Mouse (Mus musculus) lung, adult 2 months (tissue): ENCODE results near the gene Ptprn. TPM values are rescaled to one million over a fixed set of nuclear protein-coding genes. Genes with fewer than 3 reads are reported as not detected.

Experiments
- DNase-seq: peaks from one replicate; pipeline ENCODE4 v3.0.0; 2022
- H3K4me1 ChIP-seq: fragments of 200-500 bp; 2 replicates; pipeline ENCODE4 v1.6.1; 2011; ENCODE audit warnings: low read length; ENCODE audit not compliant: control insufficient read depth, insufficient read depth
- H3K4me3 ChIP-seq: fragments of 200-500 bp; replicated peaks from 2 replicates; pipeline ENCODE3; 2011; ENCODE audit warnings: low read depth, mild to moderate bottlenecking, control low read depth, low read length; ENCODE audit errors: extremely low read depth
- CTCF ChIP-seq: fragments of 200-500 bp; IDR thresholded peaks from 2 replicates; pipeline ENCODE4 v1.5.1; 2011; ENCODE audit warnings: mild to moderate bottlenecking, low read length, control low read depth; ENCODE audit not compliant: insufficient read depth
- POLR2A ChIP-seq: fragments of 200-500 bp; IDR thresholded peaks from 2 replicates; pipeline ENCODE4 v1.6.1; 2011; ENCODE audit warnings: low read depth, mild to moderate bottlenecking, control low read depth, low read length, borderline replicate concordance; ENCODE audit errors: extremely low read depth
- WGBS: fragments of 180-500 bp; shearing (Covaris S2); methylation state at CpG from one replicate; pipeline ENCODE4 v1.1.7; 2018; 5-methylcytosine and 5-hydroxymethylcytosine counted together
- polyA plus RNA-seq: library from polyadenylated mRNA; depleted of rRNA; stranded (reverse); fragments of >200 nt; gene quantifications from 2 replicates; pipeline ENCODE4 v1.2.3, GENCODE M21; 2012

Ptprn gene
- polyA plus RNA-seq, 1 experiment: 2.1 TPM

DNA sequence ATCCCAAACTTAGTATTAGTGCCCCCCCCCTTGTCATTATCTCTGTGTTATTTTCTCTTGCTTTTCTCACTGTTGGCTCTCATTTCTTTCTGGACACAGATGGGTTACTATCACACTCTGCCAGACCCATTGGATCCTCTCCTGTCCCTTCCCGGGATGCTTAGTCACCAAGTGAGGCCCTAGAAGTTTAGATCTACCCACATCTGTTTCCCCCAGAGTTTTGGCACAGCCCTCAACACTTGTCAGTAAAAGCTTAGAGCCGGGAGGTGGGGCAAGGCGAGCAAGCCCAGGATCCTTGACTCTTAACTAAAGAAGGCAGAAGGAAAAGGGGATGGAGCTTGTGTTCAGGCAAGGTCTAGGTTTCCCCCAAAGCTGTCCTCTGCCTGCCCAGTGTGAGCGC, 35.1 kb downstream of the Ptprn start:
- TF ChIP-seq CTCF (no peak), POLR2A (no peak)
- DNase-seq: no peak
- WGBS: 42% methylated on average over 4 of the region's 4 CpGs
- Histone ChIP-seq H3K4me3 (no peak overlapping the region), H3K4me1 (no peaks in the 10 kb centered on the region)

GRCm38 (mm10) chr1:75227653-75228052, 36.6 kb downstream of the Ptprn start:
- no peak for DNase-seq
- TF ChIP-seq CTCF (no peak), POLR2A (no peak)
- WGBS: 73% methylated on average over 1 of the region's 1 CpGs
- no peaks in the 10 kb centered on the region for H3K4me1 ChIP-seq
- H3K4me3 ChIP-seq: no peak overlapping the region

DNA sequence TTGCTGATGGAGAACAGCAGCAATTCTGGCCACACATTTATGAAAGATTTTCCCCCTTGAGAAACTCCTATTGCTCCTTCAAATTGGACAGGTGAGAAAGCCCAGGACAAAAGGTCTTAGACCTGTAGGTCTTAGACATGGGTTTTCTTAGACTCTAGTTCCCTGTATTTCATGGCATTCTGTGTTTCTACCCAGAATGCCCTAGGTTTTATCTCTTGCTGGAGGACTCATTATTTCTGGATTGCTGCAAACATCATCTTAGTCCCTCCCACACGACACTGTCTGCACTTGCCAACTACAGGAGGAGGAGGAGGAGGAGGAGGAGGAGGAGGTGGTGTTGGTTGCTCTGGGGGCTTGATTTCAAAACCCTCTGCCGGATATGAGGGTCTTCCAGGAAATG, 38.2 kb downstream of the Ptprn start:
- no peak overlapping the region for H3K4me3 ChIP-seq
- no peaks in the 10 kb centered on the region for H3K4me1 ChIP-seq
- no peak for DNase-seq
- 35% methylated on average over 2 of the region's 2 CpGs for WGBS
- TF ChIP-seq POLR2A (no peak), CTCF (no peak)

DNA sequence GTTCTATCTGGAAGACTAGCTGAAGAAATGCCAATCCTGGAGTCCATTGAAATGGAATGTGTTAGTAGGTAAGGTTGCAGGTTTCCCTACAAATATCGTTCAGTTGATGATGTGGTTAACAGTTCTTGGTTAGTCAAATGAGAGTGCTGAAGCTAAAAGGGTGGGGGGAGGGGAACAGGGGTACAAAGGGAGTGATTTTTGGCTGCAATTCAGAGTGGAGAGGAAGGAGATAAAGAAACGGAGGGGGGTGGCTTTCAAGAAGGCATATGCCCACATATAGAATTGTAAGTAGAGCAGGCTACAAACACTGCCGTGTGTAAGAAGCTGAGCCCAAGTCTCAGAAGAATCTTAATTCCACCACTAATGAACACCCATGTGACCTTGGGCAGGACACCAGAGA, 38.8 kb downstream of the Ptprn start:
- WGBS: 40% methylated on average over 3 of the region's 3 CpGs
- no peak for DNase-seq
- TF ChIP-seq POLR2A (no peak), CTCF (no peak)
- no peak overlapping the region for H3K4me3 ChIP-seq
- no peaks in the 10 kb centered on the region for H3K4me1 ChIP-seq

DNA sequence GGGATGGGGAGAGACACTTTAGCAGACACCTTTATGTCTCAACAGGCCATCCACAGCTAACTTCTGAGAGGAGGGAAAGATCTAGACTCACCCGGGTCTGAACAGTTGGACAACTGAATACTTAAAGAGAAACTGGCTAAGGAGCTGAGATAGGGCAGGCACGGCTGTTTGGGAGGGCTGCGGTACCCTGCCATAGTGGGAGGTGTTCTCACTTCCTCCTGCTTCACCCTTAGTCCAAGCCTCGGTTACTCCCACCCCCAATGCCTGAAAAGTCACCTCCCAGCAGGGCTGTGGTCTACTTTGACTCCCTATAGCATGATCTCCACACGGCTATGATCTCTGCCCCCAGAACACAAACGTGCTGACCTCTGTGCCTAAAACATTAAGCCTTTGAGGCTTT, 40.8 kb downstream of the Ptprn start:
- 51% methylated on average over 6 of the region's 6 CpGs for WGBS
- TF ChIP-seq CTCF (no peak), POLR2A (no peak)
- no peak for DNase-seq
- no peak overlapping the region for H3K4me3 ChIP-seq
- 0 out of 2 replicates have a peak, but pooled peaks cover 2% of the 10 kb centered on the region for H3K4me1 ChIP-seq

DNA sequence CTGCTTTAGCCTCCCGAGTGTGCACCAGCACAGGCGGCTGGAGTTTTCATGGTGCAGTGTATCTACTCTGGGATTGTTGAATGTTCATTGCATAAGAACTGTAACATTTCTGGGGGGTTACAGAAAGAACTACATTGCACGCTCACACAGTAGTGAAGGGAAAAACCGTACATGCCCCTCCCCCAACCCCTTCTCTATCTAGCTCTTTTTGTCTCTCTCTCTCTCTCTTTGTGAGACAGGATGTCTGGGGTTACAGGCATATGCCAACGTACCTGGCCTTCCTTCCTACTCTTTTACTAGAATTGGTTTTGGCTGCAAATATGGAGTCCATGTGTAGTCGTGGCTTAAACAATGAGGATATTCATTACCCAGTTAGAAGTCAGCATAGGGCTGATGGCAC, 41.4 kb downstream of the Ptprn start:
- no peak overlapping the region for H3K4me3 ChIP-seq
- 60% methylated on average over 6 of the region's 6 CpGs for WGBS
- no peak for DNase-seq
- 0 out of 2 replicates have a peak, but pooled peaks cover 2% of the 10 kb centered on the region for H3K4me1 ChIP-seq
- TF ChIP-seq POLR2A (no peak), CTCF (no peak)

DNA sequence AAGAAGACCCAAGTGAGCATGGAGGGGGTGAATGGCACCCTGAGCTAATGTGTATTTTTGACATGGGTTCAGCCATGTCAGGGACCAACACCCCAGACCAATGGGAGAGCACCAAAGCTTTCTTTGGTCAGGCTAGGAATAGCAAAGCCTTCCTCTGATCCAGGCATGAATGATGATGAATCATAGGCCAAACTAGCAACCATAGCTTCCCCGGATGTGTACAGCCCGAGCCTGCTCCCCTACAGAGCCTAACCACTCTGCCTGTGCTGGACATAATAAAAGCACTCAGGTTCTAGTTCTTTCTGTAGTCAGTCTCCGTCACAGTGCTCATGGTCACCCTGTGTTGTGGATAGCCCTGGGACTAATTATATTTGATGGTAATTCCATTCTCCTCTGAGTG, 42.8 kb downstream of the Ptprn start:
- 68% methylated on average over 3 of the region's 3 CpGs for WGBS
- peaks cover 4% of the 10 kb centered on the region; the same call in 1 of the 2 replicates for H3K4me1 ChIP-seq
- DNase-seq: no peak
- no peak overlapping the region for H3K4me3 ChIP-seq
- TF ChIP-seq POLR2A: no peak
- TF ChIP-seq CTCF: no peak

DNA sequence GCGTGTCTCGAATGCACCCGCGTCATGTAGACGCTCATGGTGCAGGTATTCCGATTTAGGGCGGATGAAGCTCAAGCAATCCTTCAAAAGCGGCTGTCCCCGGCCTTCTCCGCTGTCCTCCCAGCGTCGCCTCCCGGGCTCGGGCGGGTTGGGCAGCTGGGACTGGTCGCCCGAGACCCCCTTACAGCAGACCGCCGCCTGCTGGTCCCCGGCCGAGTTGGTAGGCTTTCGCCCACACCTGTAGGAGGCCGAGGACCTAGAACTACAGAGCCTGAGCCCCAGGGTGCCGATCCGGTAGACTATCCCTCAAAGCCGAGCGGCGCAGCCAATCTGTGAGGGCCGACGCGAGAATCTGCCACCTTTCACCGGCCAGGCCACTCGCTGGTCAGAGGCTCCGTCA, 44.8 kb downstream of the Ptprn start, which contains the start of gene Tuba4a:
TSS of gene Tuba4a (minus strand) at position 335 of the 400 bp plus-strand sequence.
- 1% methylated on average over 34 of the region's 34 CpGs for WGBS
- Histone ChIP-seq H3K4me3 (peak within 1 kb of the TSS; percentile 72), H3K4me1 (peaks cover 4% of the 10 kb centered on the region; the same call in 1 of the 2 replicates)
- DNase-seq: no peak
- TF ChIP-seq POLR2A: no peak
- TF ChIP-seq CTCF: no peak

- TF ChIP-seq POLR2A (peak; percentile 99), CTCF (no peak)
- under 1% methylated on average over 24 of the region's 24 CpGs for WGBS
- Histone ChIP-seq H3K4me1 (peaks cover 4% of the 10 kb centered on the region; the same call in 1 of the 2 replicates), H3K4me3 (peak overlapping the region; percentile 72)
- DNase-seq: peak; percentile 93
These were observed 45.2 kb downstream of the Ptprn start for GRCm38 (mm10) chr1:75219078-75219477.

- peaks cover 4% of the 10 kb centered on the region; the same call in 1 of the 2 replicates for H3K4me1 ChIP-seq
- peak overlapping the region; percentile 69 for H3K4me3 ChIP-seq
- TF ChIP-seq POLR2A (no peak; the same call in 1 of the 2 replicates), CTCF (no peak)
- peak; percentile 49 for DNase-seq
- WGBS: 2% methylated on average over 38 of the region's 38 CpGs
These were observed 45.9 kb downstream of the Ptprn start for GRCm38 (mm10) chr1:75218227-75219001.
